ENCODE assay signal across 26 mouse cellular contexts in the genomic region with DNA sequence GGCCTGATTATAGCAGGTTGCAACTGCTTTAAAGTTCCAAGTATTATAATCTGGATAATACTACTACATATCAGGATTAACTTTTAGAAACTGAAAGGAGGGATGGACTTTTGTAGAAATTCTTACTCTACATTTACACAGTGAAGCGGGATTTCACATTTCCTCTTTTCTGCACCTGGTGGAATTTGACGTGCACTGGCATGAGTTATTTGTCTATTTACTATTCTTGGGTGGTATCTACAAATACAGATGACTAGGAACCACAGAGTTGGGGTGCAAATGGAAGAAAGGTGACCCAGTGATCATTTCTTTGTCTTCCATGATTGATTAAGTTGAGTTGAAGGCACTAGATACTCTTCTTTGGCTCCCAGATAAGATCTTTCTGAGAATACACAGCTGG.
"Had no signal": no experiment of that assay in that cellular context is flagged by ENCODE, and none has a peak within 500 bp of the region (broad histone marks: within the 10 kb centered on the region; RNA-seq: fewer than 3 reads in every experiment).

No protein-coding gene starts in this region.

- H3K27ac ChIP-seq: heart, adult 2 months; heart, embryonic 13.5 days; heart, embryonic 15.5 days; hindbrain, embryonic 13.5 days; hindbrain, embryonic 15.5 days; hindbrain, postnatal 0 days; kidney, embryonic 15.5 days; kidney, postnatal 0 days; limb, embryonic 10.5 days; limb, embryonic 12.5 days had no signal

- H3K9ac ChIP-seq: heart, embryonic 13.5 days; heart, embryonic 15.5 days; hindbrain, embryonic 13.5 days; hindbrain, embryonic 15.5 days; kidney, embryonic 15.5 days; limb, embryonic 12.5 days had no signal

- H3K4me1 ChIP-seq: heart, embryonic 13.5 days; heart, embryonic 15.5 days; hindbrain, embryonic 13.5 days; hindbrain, embryonic 15.5 days; kidney, embryonic 15.5 days; limb, embryonic 12.5 days had no signal

- H3K27me3 ChIP-seq: heart, embryonic 13.5 days; heart, embryonic 15.5 days; hindbrain, embryonic 13.5 days; hindbrain, embryonic 15.5 days; kidney, embryonic 15.5 days; limb, embryonic 12.5 days had no signal

- H3K36me3 ChIP-seq: heart, embryonic 13.5 days; heart, embryonic 15.5 days; hindbrain, embryonic 13.5 days; hindbrain, embryonic 15.5 days; kidney, embryonic 15.5 days; limb, embryonic 10.5 days; limb, embryonic 12.5 days had no signal

- ATAC-seq: hindbrain, postnatal 0 days; intestine, embryonic 16.5 days had no signal

- H3K4me3 ChIP-seq: heart, adult 2 months; heart, embryonic 13.5 days; heart, embryonic 15.5 days; hindbrain, embryonic 13.5 days; hindbrain, embryonic 15.5 days; kidney, embryonic 15.5 days; limb, embryonic 10.5 days; limb, embryonic 12.5 days had no signal

- H3K4me2 ChIP-seq: heart, embryonic 11.5 days; heart, embryonic 13.5 days; heart, embryonic 15.5 days; hindbrain, embryonic 13.5 days; hindbrain, embryonic 15.5 days; kidney, embryonic 15.5 days; limb, embryonic 12.5 days; liver, embryonic 11.5 days had no signal

- DNase-seq: gastrocnemius, postnatal 14 days; gastrocnemius, postnatal 36 days; heart, adult 11 months; heart, adult 2 months; heart, postnatal 14 days; heart, postnatal 36 days; kidney, adult 11 months; kidney, adult 2 months; kidney, adult 9 months; kidney, postnatal 14 days; kidney, postnatal 36 days; layer of hippocampus, adult 9-11 months; layer of hippocampus, postnatal 36 days; liver had no signal

- H3K9me3 ChIP-seq: heart, embryonic 13.5 days; heart, embryonic 15.5 days; hindbrain, embryonic 13.5 days; hindbrain, embryonic 15.5 days; kidney, embryonic 15.5 days; limb, embryonic 10.5 days; limb, embryonic 12.5 days had no signal
